Mouse (Mus musculus): Measurements from ENCODE around the gene Fxyd3.

DNA sequence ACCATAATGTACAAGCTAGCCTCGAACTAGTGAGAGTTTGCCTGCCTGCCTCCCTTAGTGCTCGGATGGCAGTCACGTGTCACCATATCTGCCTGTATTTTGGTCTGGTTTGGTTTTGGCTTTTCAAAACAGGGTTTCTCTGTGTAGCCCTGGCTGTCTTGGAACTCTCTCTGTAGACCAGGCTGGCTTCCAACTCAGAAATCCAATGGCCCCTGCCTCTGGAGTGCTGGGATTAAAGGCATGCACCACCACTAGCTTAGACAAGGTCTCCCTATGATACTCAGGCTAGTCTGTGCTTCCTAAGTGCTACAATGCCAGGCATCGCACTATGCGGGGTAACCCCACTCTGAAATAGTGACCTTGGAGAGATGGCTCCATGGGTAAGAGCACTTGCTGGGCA, 33.3 kb upstream of the Fxyd3 start:
- TF ChIP-seq POLR2A (IDR thresholded peaks at IDR 0.05; ENCODE audit: insufficient read depth, low read depth, low read length) (no peak), CTCF (IDR thresholded peaks at IDR 0.05) (no peak), EP300 (IDR thresholded peaks at IDR 0.05; ENCODE audit: insufficient read depth, low read depth, low read length) (no peak)

All from heart, adult 2 months (tissue).